Mouse (Mus musculus): ENCODE measurements around the gene Pabpc1l.

DNA sequence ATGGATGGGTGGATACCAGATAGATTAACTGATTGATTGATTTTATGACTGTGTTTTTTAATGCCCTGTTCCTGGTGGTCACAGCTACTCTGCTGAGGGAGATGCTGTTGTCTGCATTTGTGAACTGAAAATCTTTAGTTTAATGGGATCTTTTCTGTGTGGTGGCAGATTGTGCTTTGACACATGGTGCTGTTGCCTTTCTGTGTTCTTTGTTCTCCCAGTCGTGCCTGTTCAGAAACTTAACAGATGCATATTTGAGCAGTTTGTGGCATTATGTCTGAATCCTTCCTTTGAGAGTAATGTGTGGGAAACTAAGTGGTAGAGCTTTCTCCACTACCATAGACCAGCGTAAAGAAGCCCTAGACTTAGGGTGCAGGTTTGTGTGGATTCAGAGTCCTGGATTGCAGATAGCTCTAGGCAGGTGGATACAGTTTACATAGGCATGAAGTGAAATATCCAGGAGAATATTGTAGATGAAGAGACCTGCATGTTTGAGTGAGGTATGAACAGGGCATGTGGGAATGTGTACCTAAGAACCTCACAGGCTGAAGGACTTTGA is 17.2 kb upstream of the Pabpc1l start:
- TF ChIP-seq CTCF (IDR thresholded peaks at IDR 0.05; ENCODE audit: low read depth, low read length) (no peak), POLR2A (IDR thresholded peaks at IDR 0.05; ENCODE audit: insufficient read depth, low read length) (no peak), EP300 (IDR thresholded peaks at IDR 0.05; ENCODE audit: insufficient read depth, low read depth, low read length) (no peak)

Data from ES-Bruce4 (cell line).